20 mouse cellular contexts compared by ENCODE assay signal in the genomic region with DNA sequence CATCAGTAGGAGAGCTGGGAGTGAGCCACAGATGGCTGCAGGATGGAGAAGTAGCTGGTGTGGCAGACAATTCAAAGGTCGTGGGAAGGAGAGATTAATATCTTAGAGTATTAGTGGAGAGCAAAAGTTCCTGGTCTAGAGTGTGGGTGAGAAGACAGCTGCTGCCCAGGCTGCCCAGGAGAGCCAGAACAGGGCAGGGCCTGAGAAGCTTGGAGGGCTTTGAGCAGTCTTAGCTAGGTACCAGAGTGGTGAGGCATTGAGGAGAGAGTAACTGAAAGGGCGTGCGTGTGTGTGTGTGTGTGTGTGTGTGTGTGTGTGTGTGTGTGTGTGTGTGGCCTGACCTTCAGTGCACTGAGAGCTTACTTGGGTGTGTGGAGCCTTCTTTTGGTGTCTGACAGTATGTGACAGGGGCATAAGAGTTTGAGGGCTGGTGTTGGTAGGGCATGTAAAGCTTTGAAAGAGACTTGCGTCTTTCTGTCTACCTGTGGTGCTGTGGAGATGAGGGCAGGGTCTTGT. TPM values are rescaled to one million over a fixed set of nuclear protein-coding genes. Genes with fewer than 3 reads are reported as not detected.
"Had no signal": no experiment of that assay in that cellular context is flagged by ENCODE, and none has a peak within 500 bp of the region (broad histone marks: within the 10 kb centered on the region; RNA-seq: fewer than 3 reads in every experiment).

No protein-coding gene starts in this region.

- DNase-seq: kidney, postnatal 14 days; layer of hippocampus, adult 9-11 months; liver, postnatal 0 days; lung, embryonic 14.5 days; thymus, adult 18-20 months; thymus, postnatal 36 days had no signal

- H3K4me3 ChIP-seq: layer of hippocampus, adult 2 months; limb, embryonic 10.5 days; limb, embryonic 13.5 days; midbrain, embryonic 12.5 days; midbrain, embryonic 15.5 days; myocyte; neural tube, embryonic 13.5 days had no signal

- ATAC-seq: liver, postnatal 0 days; lung, postnatal 0 days; midbrain, embryonic 15.5 days had no signal

- H3K27ac ChIP-seq: layer of hippocampus, adult 2 months; limb, embryonic 10.5 days; limb, embryonic 13.5 days; liver, embryonic 14.5 days; macrophage; midbrain, embryonic 12.5 days; midbrain, embryonic 15.5 days; neural tube, embryonic 13.5 days had no signal

- H3K9me3 ChIP-seq: limb, embryonic 10.5 days; limb, embryonic 13.5 days; midbrain, embryonic 12.5 days; midbrain, embryonic 15.5 days; neural tube, embryonic 13.5 days had no signal

- H3K4me1 ChIP-seq: limb, embryonic 10.5 days; limb, embryonic 13.5 days; midbrain, embryonic 12.5 days; midbrain, embryonic 15.5 days; neural tube, embryonic 13.5 days had no signal

- H3K4me2 ChIP-seq: limb, embryonic 13.5 days; lung, embryonic 14.5 days; midbrain, embryonic 12.5 days; midbrain, embryonic 15.5 days; neural tube, embryonic 13.5 days had no signal

- H3K27me3 ChIP-seq: limb, embryonic 13.5 days; midbrain, embryonic 12.5 days; midbrain, embryonic 15.5 days; neural tube, embryonic 13.5 days had no signal

- H3K9ac ChIP-seq: limb, embryonic 13.5 days; liver, embryonic 14.5 days; liver, postnatal 0 days; lung, embryonic 14.5 days; midbrain, embryonic 12.5 days; midbrain, embryonic 15.5 days; neural tube, embryonic 13.5 days had no signal

RNA-seq across cellular contexts. Expression of a gene that starts 35.3 kb away (rescaled TPM):
- total RNA-seq: liver, adult 2 months; megakaryocyte, adult 5-6 weeks; monocyte, adult 5-6 weeks; neutrophil, adult 5-6 weeks had no signal
- polyA plus RNA-seq: limb, embryonic 10.5 days; liver, adult 2 months; liver, postnatal 0 days; macrophage had no signal
